Mouse (Mus musculus) embryonic facial prominence, embryonic 12.5 days (tissue): ENCODE results near the gene Spata31d1b. TPM values are rescaled to one million over a fixed set of nuclear protein-coding genes. Genes with fewer than 3 reads are reported as not detected.

Source experiments
- ATAC-seq: fragments of 200-750 bp; cut with Nextera tagmentation; 2 replicates; pipeline ENCODE4 v1.8.0; 2017; ENCODE audit not compliant: insufficient number of reproducible peaks, insufficient read depth, low FRiP score, low TSS enrichment
- H3K27ac ChIP-seq: fragments of 300-500 bp; sonication (generic); 2 replicates; pipeline ENCODE4 v1.5.1; 2016; ENCODE audit warnings: mild to moderate bottlenecking
- H3K27me3 ChIP-seq: fragments of 300-500 bp; sonication (generic); 2 replicates; pipeline ENCODE4 v1.6.1; 2016; ENCODE audit warnings: mild to moderate bottlenecking, moderate library complexity
- H3K36me3 ChIP-seq: fragments of 300-500 bp; sonication (generic); 2 replicates; pipeline ENCODE4 v1.6.1; 2016; ENCODE audit warnings: mild to moderate bottlenecking
- H3K4me1 ChIP-seq: fragments of 300-500 bp; sonication (generic); 2 replicates; pipeline ENCODE4 v1.6.1; 2016
- H3K4me2 ChIP-seq: fragments of 300-500 bp; sonication (generic); replicated peaks from 2 replicates; pipeline ENCODE4 v1.6.1; 2016; ENCODE audit warnings: mild to moderate bottlenecking, moderate library complexity
- H3K4me3 ChIP-seq: fragments of 300-500 bp; sonication (generic); 2 replicates; pipeline ENCODE4 v1.5.1; 2016; ENCODE audit warnings: mild to moderate bottlenecking
- H3K9ac ChIP-seq: fragments of 300-500 bp; sonication (generic); 2 replicates; pipeline ENCODE4 v1.6.1; 2016; ENCODE audit warnings: mild to moderate bottlenecking, moderate library complexity
- H3K9me3 ChIP-seq: fragments of 300-500 bp; sonication (generic); 2 replicates; pipeline ENCODE4 v1.6.1; 2016; ENCODE audit warnings: mild to moderate bottlenecking, moderate library complexity
- WGBS: fragments of 180-500 bp; shearing (Covaris S2); methylation state at CpG from one replicate; pipeline ENCODE4 v1.1.7; 2016; 5-methylcytosine and 5-hydroxymethylcytosine counted together
- polyA plus RNA-seq: library from polyadenylated mRNA; unstranded; fragments of >200 nt; fragmentation: Nextera tagmentation; extraction: Ambion mirVana; gene quantifications from 2 replicates; pipeline ENCODE4 v1.2.1, GENCODE M21; 2016

Gene Spata31d1b
- polyA plus RNA-seq, 1 experiment from 2014 or later, result not detected

DNA sequence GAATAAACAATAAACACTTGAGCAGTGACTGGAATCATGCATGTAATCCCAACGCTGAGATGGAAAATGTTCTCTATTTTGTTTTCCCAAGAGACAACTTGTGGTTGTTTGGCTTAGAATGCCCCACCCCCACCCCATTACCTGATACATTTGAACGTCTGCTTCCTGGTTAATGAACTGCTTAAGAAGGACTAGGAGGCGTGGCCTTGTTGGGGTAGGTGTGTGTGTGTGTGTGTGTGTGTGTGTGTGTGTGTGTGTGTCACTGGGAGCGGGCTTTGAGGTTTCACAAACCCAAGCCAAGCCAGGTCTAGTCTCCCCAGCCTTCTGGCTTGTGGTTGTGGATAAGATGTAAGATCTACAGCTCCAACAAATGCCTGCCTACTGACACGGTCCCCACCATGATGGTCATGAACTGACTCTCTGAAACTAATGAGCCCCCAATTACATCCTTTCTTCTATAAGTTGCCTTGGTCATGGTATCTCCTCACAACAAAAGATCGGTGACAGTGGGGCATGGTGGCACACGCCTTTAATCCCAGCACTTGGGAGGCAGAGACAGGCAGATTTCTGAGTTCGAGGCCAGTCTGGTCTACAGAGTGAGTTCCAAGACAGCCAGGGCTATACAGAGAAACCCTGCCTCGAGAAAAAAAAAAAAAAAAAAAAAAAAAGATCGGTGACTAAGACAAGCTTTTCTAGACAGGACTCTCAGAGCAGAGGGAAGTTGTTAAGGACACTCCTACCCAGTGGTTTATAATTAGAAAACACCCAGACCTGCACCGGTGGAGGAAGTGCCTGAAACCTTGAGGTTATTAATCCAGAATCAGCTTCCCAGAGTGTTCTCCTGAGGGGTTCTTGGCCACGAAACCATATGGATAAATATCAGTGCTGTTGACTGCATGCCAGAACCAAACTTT is 35.5 kb upstream of the Spata31d1b start:
- Histone ChIP-seq H3K27ac (no peak overlapping the region), H3K9me3 (no peaks in the 10 kb centered on the region), H3K27me3 (no peaks in the 10 kb centered on the region), H3K4me3 (no peak overlapping the region), H3K4me2 (no peak overlapping the region), H3K9ac (no peak overlapping the region), H3K4me1 (peaks cover 11% of the 10 kb centered on the region), H3K36me3 (no peaks in the 10 kb centered on the region)
- WGBS, result 74% methylated on average over 10 of the region's 12 CpGs
- no peak for ATAC-seq

DNA sequence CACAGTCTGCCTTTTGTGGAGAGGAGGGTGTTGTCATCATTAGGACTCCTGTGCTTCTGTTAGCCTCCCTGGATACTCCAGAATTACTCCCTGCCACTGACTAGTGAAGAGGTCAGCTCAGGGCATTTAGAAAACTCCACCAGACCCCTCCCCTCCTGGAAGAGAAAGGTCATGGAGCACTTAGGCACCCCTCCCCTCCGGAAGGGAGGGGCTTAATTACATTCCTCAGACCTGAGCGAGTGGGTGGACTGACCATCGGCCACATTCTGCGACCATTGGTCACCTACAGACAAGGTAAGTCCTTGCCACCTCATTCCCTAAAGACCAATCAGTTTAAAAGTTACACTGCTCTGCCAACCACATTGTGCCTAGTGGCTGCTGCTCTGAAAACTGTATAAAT is 32.8 kb upstream of the Spata31d1b start:
- no peak for ATAC-seq
- H3K4me1 ChIP-seq, result peaks cover under 1% of the 10 kb centered on the region; the same call in 1 of the 2 replicates
- 27% methylated on average over 4 of the region's 4 CpGs for WGBS
- H3K9ac ChIP-seq, result no peak overlapping the region
- H3K4me2 ChIP-seq, result no peak overlapping the region
- H3K27me3 ChIP-seq, result no peaks in the 10 kb centered on the region
- H3K4me3 ChIP-seq, result no peak overlapping the region
- no peak overlapping the region for H3K27ac ChIP-seq
- no peaks in the 10 kb centered on the region for H3K9me3 ChIP-seq
- H3K36me3 ChIP-seq, result no peaks in the 10 kb centered on the region

DNA sequence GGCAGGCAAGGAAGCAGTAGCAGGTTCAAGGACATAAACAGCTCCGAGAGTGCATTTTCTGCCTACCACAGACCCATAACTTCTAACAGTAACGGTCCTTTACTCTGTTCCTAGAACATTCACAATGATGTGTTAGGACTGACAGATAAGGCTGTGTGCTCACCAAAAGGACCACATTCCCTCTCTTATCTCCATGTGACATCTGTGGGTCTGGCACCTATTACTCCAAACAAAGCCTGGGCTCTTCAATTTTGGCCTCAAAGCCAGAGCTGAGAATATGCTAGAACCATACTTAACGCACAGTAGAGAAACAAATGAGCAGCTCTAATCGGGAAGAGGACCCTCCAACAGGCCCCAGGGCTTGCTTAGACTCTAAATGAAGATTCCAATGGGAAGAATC is 32.2 kb upstream of the Spata31d1b start:
- no peaks in the 10 kb centered on the region for H3K27me3 ChIP-seq
- no peak for ATAC-seq
- 65% methylated on average over 4 of the region's 4 CpGs for WGBS
- no peak overlapping the region for H3K4me3 ChIP-seq
- no peak overlapping the region for H3K4me2 ChIP-seq
- no peak overlapping the region for H3K27ac ChIP-seq
- H3K9me3 ChIP-seq, result no peaks in the 10 kb centered on the region
- no peaks in the 10 kb centered on the region for H3K36me3 ChIP-seq
- H3K9ac ChIP-seq, result no peak overlapping the region
- H3K4me1 ChIP-seq, result no peaks in the 10 kb centered on the region

DNA sequence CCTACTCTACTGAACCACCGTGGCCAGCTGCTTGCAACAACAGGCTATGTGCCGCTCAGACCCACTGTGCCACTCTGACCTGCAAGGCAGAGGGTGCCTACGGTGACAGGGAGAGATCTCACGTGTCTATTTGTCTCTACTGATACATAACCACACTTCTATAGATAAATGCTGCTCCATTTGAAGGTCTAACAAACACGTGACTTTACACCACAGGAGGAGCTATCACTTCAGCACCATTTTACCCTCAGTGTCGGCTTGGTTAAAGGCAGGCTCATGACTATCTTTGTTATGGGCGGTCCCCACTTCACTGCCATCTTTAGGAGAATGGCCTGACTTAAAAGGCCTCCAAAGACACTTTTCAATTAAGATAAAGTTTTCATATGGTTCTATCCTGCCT is 29.5 kb upstream of the Spata31d1b start:
- no peak overlapping the region for H3K27ac ChIP-seq
- 29% methylated on average over 7 of the region's 7 CpGs for WGBS
- no peaks in the 10 kb centered on the region for H3K9me3 ChIP-seq
- H3K4me1 ChIP-seq, result no peaks in the 10 kb centered on the region
- no peak overlapping the region for H3K9ac ChIP-seq
- no peaks in the 10 kb centered on the region for H3K27me3 ChIP-seq
- ATAC-seq, result no peak
- H3K36me3 ChIP-seq, result no peaks in the 10 kb centered on the region
- no peak overlapping the region for H3K4me3 ChIP-seq
- no peak overlapping the region for H3K4me2 ChIP-seq

DNA sequence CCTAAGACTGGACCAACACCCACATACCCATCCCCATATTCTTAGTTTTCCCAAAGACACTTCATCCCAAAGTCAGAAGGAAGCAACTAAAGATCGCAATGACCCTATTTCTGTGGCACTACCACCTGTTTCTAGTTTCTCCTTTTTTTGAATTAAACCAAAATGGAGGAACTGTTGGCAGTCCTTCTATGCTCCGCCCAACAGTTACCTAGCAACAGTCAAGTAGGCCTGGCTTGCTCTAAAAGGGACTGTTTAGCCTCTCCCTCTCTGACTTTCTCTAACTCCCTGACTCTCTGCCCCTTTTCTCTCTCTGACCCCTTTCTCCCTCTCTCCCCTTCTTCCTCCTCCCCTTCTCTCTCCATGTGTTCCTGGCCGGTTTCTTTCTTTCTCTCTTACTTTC is 26.8 kb upstream of the Spata31d1b start:
- Histone ChIP-seq H3K9me3 (no peaks in the 10 kb centered on the region), H3K4me1 (no peaks in the 10 kb centered on the region), H3K27ac (no peak overlapping the region), H3K36me3 (no peaks in the 10 kb centered on the region), H3K4me3 (no peak overlapping the region), H3K27me3 (no peaks in the 10 kb centered on the region), H3K4me2 (no peak overlapping the region), H3K9ac (no peak overlapping the region)
- ATAC-seq, result no peak
- WGBS, result 76% methylated on average over 3 of the region's 3 CpGs

DNA sequence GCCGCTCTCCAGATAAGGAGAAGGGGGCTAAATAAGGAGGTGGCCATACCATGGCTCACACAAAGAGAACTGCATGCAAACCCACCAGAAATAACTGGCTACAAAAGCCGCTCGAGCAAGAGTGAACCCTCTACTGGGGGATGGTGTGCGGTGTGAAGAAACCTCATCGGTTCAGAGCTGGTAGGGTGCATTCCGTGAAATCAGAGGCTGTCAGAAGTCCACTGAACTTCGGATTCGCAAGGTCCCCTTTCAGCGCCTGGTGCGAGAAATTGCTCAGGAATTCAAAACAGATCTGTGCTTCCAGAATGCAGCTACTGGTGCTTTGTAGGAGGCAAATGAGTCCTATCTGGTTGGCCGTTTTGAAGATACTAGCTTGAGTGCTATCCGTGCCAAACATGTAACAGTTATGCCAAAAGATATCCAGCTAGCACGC is 23.7 kb upstream of the Spata31d1b start:
- Histone ChIP-seq H3K4me2 (no peak overlapping the region), H3K4me3 (no peak overlapping the region), H3K9me3 (no peaks in the 10 kb centered on the region), H3K36me3 (no peaks in the 10 kb centered on the region), H3K4me1 (no peaks in the 10 kb centered on the region), H3K9ac (no peak overlapping the region), H3K27me3 (no peaks in the 10 kb centered on the region), H3K27ac (no peak overlapping the region)
- ATAC-seq, result no peak
- WGBS, result 62% methylated on average over 13 of the region's 13 CpGs

DNA sequence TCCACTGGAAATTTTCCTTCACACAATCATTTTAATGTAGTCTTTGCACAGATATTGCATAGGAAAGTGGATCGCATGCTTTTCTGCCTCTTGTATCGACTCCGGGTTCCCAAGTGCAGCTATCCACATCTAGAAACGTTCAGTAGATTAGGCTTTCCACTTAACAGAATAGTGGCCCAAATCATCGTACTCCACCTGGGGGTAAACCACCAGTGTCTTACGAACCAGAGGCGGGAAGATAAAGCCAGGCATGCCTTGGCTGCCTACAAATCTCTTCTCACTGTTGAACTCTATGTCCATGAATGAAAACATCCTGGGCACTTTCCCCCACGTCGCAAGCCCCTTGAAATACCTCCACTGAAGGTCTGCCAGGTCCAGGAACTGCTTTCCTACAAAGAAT is 22.8 kb upstream of the Spata31d1b start:
- Histone ChIP-seq H3K27me3 (no peaks in the 10 kb centered on the region), H3K27ac (no peak overlapping the region), H3K9ac (no peak overlapping the region), H3K36me3 (no peaks in the 10 kb centered on the region), H3K4me1 (no peaks in the 10 kb centered on the region), H3K9me3 (no peaks in the 10 kb centered on the region), H3K4me2 (no peak overlapping the region), H3K4me3 (no peak overlapping the region)
- no peak for ATAC-seq
- WGBS, result 88% methylated on average over 9 of the region's 9 CpGs

DNA sequence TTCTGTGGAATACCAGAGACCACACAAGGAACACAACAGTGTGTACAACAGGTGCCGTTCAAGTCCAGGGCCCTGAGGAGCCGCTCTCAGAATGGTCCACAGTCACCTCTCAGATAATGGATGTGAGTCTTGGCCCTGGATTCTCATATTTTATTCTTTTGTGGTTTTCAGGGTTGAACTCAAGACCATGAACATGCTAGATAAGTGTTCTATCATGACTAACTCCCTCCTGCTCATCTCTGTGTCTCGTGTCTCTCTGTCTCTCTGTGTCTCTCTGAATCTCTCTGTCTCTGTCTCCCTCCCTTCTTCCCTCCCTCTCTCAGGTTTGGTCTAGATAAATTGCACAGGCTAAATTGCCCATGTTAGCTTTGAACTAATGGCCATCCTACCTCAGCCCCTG is 22.2 kb upstream of the Spata31d1b start:
- Histone ChIP-seq H3K4me2 (no peak overlapping the region), H3K27ac (no peak overlapping the region), H3K9me3 (no peaks in the 10 kb centered on the region), H3K27me3 (no peaks in the 10 kb centered on the region), H3K4me1 (no peaks in the 10 kb centered on the region), H3K9ac (no peak overlapping the region), H3K36me3 (no peaks in the 10 kb centered on the region), H3K4me3 (no peak overlapping the region)
- WGBS, result 92% methylated on average over 3 of the region's 3 CpGs
- ATAC-seq, result no peak

DNA sequence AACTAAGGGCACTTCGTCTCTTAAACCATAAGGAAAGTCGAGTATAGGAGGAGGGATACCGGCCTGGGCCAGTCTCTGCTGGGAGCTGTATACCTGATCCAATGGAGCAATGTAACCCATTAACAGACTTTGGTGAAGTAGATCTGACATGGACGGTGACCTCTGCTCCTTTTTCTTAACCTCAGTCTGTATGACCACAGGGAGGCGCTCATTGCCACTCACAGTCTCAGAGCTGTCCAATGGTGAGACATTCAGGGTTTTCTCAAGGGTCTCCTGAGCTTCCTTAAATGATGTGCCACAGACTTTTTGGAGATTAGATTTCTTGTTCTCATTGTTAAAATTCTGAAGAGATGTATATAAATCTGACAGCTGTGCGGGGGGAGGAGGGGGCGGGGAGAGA is 21.5 kb upstream of the Spata31d1b start:
- Histone ChIP-seq H3K27ac (no peak overlapping the region), H3K9me3 (no peaks in the 10 kb centered on the region), H3K4me3 (no peak overlapping the region), H3K9ac (no peak overlapping the region), H3K36me3 (no peaks in the 10 kb centered on the region), H3K27me3 (no peaks in the 10 kb centered on the region), H3K4me1 (no peaks in the 10 kb centered on the region), H3K4me2 (no peak overlapping the region)
- whole genome bisulfite sequencing, result 85% methylated on average over 7 of the region's 7 CpGs
- ATAC-seq, result no peak

DNA sequence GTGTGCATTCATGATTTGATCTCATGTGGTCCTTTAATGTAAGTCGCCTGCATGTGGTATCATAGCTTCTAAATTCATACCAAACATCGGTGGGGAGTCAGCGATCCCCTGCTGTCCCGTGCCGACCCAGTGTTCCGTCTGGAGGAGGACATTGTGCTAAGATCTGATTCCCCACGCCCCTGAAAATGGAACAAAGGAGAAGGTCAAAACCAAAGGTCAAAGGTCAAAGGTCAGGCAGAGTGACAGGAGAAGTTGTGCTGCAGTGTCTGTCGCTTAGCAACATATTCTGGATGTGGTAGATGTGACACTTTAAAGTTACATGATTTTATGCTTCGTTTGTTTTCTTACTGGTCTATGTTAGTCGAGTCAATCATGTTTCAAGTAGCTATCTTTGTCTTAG is 20.6 kb upstream of the Spata31d1b start:
- no peak overlapping the region for H3K4me2 ChIP-seq
- no peak overlapping the region for H3K4me3 ChIP-seq
- H3K27ac ChIP-seq, result no peak overlapping the region
- H3K36me3 ChIP-seq, result no peaks in the 10 kb centered on the region
- no peaks in the 10 kb centered on the region for H3K9me3 ChIP-seq
- H3K9ac ChIP-seq, result no peak overlapping the region
- WGBS, result 54% methylated on average over 10 of the region's 10 CpGs
- H3K4me1 ChIP-seq, result no peaks in the 10 kb centered on the region
- no peak for ATAC-seq
- no peaks in the 10 kb centered on the region for H3K27me3 ChIP-seq

DNA sequence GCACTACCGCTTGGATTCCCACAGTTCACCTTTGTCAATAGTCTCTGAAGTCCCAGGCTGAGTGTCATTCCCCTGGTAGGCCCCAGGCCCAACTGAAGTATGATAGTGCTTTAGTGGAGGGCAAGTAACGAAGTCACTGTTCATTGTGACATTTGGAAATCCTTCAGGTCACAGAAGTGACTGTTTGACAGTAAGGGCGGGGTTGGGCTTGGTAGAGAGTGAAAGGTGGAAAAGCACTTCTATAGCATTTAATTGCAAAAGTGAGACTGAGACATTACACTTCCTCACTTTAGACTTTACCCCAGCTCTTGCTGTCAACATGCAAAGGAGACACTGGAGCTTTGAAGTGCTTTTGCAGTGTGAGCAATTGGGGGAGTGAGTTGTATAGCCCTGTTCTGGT is 18.1 kb upstream of the Spata31d1b start, which contains the start of gene 4921517D22Rik:
TSS of gene 4921517D22Rik (minus strand) at position 101 of the 400 bp plus-strand sequence.
- 80% methylated on average over 3 of the region's 3 CpGs for WGBS
- no peak for ATAC-seq
- no peak within 1 kb of the TSS for H3K4me2 ChIP-seq
- no peaks in the 10 kb centered on the region for H3K27me3 ChIP-seq
- H3K9ac ChIP-seq, result no peak within 1 kb of the TSS
- H3K27ac ChIP-seq, result no peak within 1 kb of the TSS
- no peaks in the 10 kb centered on the region for H3K36me3 ChIP-seq
- H3K4me3 ChIP-seq, result no peak within 1 kb of the TSS
- H3K4me1 ChIP-seq, result no peaks in the 10 kb centered on the region
- no peaks in the 10 kb centered on the region for H3K9me3 ChIP-seq

DNA sequence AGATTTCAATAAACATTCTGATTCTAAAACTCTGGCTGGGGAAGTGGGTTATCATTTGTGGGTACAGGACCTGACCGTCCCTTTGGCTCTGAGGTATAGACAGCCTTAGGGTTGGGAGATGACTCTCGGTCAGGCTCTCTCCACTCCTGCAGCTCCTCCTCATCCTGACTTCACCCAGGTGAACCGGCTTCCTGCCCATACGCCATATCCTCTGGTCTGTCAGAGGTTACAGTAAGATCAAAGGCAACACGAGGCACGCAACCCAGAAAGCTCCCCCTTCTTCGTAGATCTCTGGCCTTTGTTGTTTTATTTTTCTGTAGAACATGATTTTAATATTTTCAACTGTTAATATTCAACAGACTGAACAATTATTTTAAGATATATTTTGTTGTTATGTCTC is 16.3 kb upstream of the Spata31d1b start:
- H3K4me2 ChIP-seq, result no peak overlapping the region
- H3K4me1 ChIP-seq, result no peaks in the 10 kb centered on the region
- H3K9ac ChIP-seq, result no peak overlapping the region
- H3K36me3 ChIP-seq, result no peaks in the 10 kb centered on the region
- no peaks in the 10 kb centered on the region for H3K27me3 ChIP-seq
- no peaks in the 10 kb centered on the region for H3K9me3 ChIP-seq
- H3K27ac ChIP-seq, result no peak overlapping the region
- H3K4me3 ChIP-seq, result no peak overlapping the region
- no peak for ATAC-seq
- 82% methylated on average over 7 of the region's 7 CpGs for WGBS
